Mouse (Mus musculus): ENCODE data around the gene Gk2. TPM values are rescaled to one million over a fixed set of nuclear protein-coding genes. Genes with fewer than 3 reads are reported as not detected.

The Gk2 gene
- under 1 TPM in 1 of 2 experiments, not detected in 1; 0.76 TPM for polyA plus RNA-seq (2017; shearing (Covaris generic))

DNA sequence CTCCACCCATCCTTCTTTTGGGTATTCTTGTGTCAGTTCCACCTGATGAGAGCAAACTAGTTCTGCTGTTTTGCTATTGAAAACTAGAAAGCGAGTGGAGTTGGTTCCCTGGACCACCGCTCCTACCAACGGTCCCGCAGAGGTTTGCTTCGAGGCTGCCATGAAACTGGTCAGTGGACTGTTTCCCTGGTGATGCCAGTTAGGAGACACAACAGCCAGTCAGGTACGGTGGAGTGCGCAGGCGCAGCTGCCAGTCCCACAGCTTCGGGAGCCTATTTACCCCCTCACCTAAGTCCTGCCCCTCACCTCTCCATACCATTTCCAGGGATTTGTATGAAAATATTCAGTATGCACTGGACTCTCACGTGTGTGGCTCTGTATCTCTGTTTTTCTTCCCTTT is at the start of gene Gk2:
TSS of gene Gk2 (minus strand) at position 206 of the 400 bp plus-strand sequence.

Other genes with a start within 250 kb of the Gk2 start
- gene Naa11, start 64.6 kb downstream of the Gk2 start, polyA plus RNA-seq (2017; shearing (Covaris generic)), result under 1 TPM in 1 of 2 experiments, not detected in 1; 0.10 TPM

All from activated CD4-positive, CD25-positive, alpha-beta regulatory T cell (primary cell).